Mouse (Mus musculus): Measurements from ENCODE around the gene Plekhd1. TPM values are rescaled to one million over a fixed set of nuclear protein-coding genes. Genes with fewer than 3 reads are reported as not detected.

Gene Plekhd1
- polyA plus RNA-seq, 1 experiment from 2014 or later = 0.15 TPM

DNA sequence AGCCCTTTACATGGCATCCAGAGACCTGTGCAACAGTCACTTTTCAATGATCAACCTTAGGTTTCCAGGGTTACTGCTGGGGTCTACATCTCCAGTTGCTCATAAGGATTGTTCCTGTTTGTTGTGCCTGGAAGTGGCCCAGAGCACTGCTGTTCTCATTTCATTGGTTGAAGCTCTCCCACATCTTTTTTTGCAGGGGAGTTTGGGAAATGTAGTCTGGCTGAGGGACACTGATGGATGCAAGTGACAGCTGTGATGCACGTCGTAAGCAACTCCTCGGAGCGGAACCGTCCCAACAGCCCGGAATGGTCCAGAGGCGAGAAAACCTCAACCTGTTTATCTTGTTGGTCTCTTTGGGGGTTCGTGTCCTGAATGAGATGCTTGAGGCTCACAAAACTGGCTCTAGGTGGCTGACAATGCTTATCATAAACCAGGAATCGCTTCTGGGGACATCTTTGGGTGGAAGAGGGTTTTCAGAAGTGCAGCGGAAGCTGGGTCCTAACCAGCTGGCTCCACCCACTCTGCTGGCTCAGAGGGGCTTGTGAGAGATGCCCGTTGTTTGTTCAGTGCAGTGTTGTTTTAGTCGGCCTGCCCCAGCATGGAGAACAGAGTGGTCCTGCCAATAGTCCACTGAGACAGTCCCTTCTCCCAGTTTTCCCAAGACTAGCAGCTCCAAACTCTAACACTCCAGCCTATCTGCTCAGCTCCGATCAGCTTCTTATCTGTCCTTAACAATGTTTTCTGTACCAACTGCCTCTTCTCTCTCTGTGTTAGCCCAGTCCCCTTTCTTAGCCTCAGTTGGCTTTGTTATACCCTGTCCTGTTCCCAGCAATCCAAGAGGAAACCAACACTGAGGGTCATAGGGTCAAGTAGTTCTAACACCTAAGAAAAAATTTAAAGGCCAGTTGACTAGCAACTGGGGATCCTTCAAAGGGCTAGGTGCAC, 42.4 kb downstream of the Plekhd1 start:
- Histone ChIP-seq H3K27ac (ENCODE audit: low read depth, low read length) (no peak overlapping the region), H3K4me1 (ENCODE audit: control insufficient read depth, insufficient read depth, low read length) (peaks cover 18% of the 10 kb centered on the region), H3K9ac (ENCODE audit: low read length) (0 out of 2 replicates have a peak overlapping the region, but pooled peaks have one; percentile 7), H3K4me2 (ENCODE audit: low read length) (no peak overlapping the region), H3K36me3 (ENCODE audit: control insufficient read depth, insufficient read depth, low read length) (no peaks in the 10 kb centered on the region), H3K27me3 (replicated peaks; ENCODE audit: control insufficient read depth, insufficient read depth, low read length) (no peaks in the 10 kb centered on the region), H3K9me3 (replicated peaks; ENCODE audit: control insufficient read depth, low read length) (no peaks in the 10 kb centered on the region), H3K4me3 (ENCODE audit: low read depth, low read length) (no peak overlapping the region)
- no peak for DNase-seq (ENCODE audit: low spot score)
- WGBS = 68% methylated on average over 13 of the region's 13 CpGs
- no peak for ATAC-seq

DNA sequence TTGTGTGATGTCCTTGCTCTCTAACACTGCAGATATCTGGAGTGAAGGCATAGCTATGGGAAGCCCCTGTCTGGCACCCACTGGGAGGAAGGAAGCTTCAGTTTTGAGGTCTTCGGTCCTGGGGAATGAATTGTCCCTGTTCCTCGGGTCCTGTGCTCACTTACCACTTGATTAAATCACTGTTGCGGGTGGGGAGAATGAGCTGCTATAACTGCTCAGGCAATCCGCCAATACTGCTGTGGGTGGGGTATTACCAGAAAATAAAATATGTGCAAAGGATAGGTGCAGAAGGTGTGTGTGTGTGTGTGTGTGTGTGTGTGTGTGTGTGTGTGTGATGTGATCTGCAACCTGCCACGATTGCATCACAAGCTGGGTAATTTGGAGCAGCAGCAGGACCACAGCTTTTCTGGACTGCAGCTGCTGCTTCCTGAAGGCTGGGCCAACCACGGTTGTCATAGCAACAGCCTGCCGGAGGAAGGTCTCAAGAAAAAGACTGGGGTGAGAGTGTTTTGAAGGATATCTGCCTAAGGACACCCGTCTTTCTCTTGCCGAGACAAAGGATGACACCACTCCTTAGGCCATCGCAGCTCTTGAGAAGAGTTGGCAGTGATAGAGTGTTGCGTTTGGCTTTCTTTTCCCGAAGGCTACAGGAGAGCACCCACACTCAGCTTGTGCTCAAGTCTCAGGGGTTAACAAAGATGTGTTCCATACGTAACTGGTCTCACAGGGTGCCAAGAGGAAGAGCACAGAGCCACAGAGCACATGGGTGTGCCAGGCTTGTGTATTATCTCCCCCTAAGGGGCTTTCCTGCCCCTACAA, 44.3 kb downstream of the Plekhd1 start:
- Histone ChIP-seq H3K27ac (ENCODE audit: low read depth, low read length) (peak overlapping the region; percentile 95), H3K9me3 (replicated peaks; ENCODE audit: control insufficient read depth, low read length) (no peaks in the 10 kb centered on the region), H3K4me1 (ENCODE audit: control insufficient read depth, insufficient read depth, low read length) (peaks cover 18% of the 10 kb centered on the region), H3K36me3 (ENCODE audit: control insufficient read depth, insufficient read depth, low read length) (no peaks in the 10 kb centered on the region), H3K4me2 (ENCODE audit: low read length) (peak overlapping the region; percentile 37), H3K27me3 (replicated peaks; ENCODE audit: control insufficient read depth, insufficient read depth, low read length) (no peaks in the 10 kb centered on the region), H3K9ac (ENCODE audit: low read length) (peak overlapping the region; percentile 54), H3K4me3 (ENCODE audit: low read depth, low read length) (no peak overlapping the region)
- WGBS = 8% methylated on average over 13 of the region's 13 CpGs
- ATAC-seq = peak; percentile 84
- peak; percentile 95 for DNase-seq (ENCODE audit: low spot score)

DNA sequence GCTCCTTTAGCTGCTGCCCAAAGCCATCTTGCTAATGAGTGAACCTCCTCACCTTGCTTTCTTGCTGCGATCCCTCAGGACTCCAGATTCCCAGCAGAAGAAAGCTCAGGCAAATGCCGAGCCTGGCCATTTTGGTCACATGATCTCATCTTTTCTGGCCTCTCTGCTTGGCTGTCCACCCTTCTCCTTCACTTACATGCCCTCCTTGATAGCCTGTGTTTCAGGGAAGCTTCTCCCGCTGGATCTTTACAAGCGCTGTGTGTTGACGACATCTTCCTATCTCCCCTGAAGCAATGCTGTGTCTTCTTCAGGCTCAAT, 44.9 kb downstream of the Plekhd1 start:
- Histone ChIP-seq H3K4me1 (ENCODE audit: control insufficient read depth, insufficient read depth, low read length) (peaks cover 18% of the 10 kb centered on the region), H3K27ac (ENCODE audit: low read depth, low read length) (peak overlapping the region; percentile 95), H3K36me3 (ENCODE audit: control insufficient read depth, insufficient read depth, low read length) (no peaks in the 10 kb centered on the region), H3K9me3 (replicated peaks; ENCODE audit: control insufficient read depth, low read length) (no peaks in the 10 kb centered on the region), H3K9ac (ENCODE audit: low read length) (0 out of 2 replicates have a peak overlapping the region, but pooled peaks have one; percentile 36), H3K27me3 (replicated peaks; ENCODE audit: control insufficient read depth, insufficient read depth, low read length) (no peaks in the 10 kb centered on the region), H3K4me2 (ENCODE audit: low read length) (peak overlapping the region; percentile 37), H3K4me3 (ENCODE audit: low read depth, low read length) (no peak overlapping the region)
- WGBS = 68% methylated on average over 5 of the region's 5 CpGs
- ATAC-seq (no peak), DNase-seq (ENCODE audit: low spot score) (no peak)

DNA sequence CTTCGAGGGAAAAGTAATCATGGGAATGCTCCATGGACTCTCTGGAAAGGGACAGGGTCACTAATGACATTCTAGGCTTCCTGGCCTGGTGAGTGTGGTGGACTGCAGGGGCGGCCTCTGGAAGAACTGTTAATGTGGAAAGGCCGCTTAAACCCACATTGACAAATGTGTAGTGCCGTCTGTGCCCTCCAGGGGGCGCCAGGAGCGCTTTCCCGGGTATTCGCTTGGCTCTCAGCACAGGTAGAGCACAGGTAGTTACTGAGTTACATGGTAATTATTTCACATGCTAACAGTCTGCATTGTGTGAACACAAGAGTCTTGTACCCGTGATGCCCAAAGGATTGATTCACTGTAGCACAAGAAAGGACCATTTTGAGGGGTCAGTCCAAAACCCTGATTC, 47.1 kb downstream of the Plekhd1 start:
- ATAC-seq (no peak), DNase-seq (ENCODE audit: low spot score) (no peak)
- H3K27ac ChIP-seq (ENCODE audit: low read depth, low read length) = no peak overlapping the region
- WGBS = 41% methylated on average over 9 of the region's 9 CpGs
- H3K27me3 ChIP-seq (replicated peaks; ENCODE audit: control insufficient read depth, insufficient read depth, low read length) = no peaks in the 10 kb centered on the region
- no peaks in the 10 kb centered on the region for H3K36me3 ChIP-seq (ENCODE audit: control insufficient read depth, insufficient read depth, low read length)
- H3K9me3 ChIP-seq (replicated peaks; ENCODE audit: control insufficient read depth, low read length) = no peaks in the 10 kb centered on the region
- no peak overlapping the region for H3K4me2 ChIP-seq (ENCODE audit: low read length)
- no peak overlapping the region for H3K4me3 ChIP-seq (ENCODE audit: low read depth, low read length)
- H3K4me1 ChIP-seq (ENCODE audit: control insufficient read depth, insufficient read depth, low read length) = peaks cover 18% of the 10 kb centered on the region
- H3K9ac ChIP-seq (ENCODE audit: low read length) = no peak overlapping the region

DNA sequence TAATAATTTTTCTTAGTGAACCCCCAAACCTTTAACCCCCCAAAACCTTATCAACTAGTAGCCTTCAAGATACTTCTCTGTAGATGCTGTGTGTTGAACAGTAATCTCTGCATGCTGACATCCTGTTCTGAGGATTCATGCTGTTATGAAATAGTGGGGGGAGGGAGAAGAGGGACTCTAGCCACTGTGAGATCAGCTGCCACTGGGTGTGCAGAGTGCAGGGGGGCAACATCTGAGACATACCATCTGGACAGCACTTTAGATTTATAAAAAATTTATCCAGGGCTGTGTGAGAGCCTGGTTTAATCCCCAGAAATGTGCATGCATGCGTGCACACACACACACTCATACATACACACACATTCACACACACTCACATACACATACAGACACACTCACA, 52.2 kb downstream of the Plekhd1 start:
- DNase-seq (ENCODE audit: low spot score) (no peak), ATAC-seq (no peak)
- H3K4me2 ChIP-seq (ENCODE audit: low read length) = no peak overlapping the region
- WGBS = 92% methylated on average over 1 of the region's 1 CpGs
- H3K9me3 ChIP-seq (replicated peaks; ENCODE audit: control insufficient read depth, low read length) = no peaks in the 10 kb centered on the region
- no peaks in the 10 kb centered on the region for H3K36me3 ChIP-seq (ENCODE audit: control insufficient read depth, insufficient read depth, low read length)
- H3K27ac ChIP-seq (ENCODE audit: low read depth, low read length) = no peak overlapping the region
- H3K4me3 ChIP-seq (ENCODE audit: low read depth, low read length) = no peak overlapping the region
- H3K9ac ChIP-seq (ENCODE audit: low read length) = no peak overlapping the region
- no peaks in the 10 kb centered on the region for H3K27me3 ChIP-seq (replicated peaks; ENCODE audit: control insufficient read depth, insufficient read depth, low read length)
- H3K4me1 ChIP-seq (ENCODE audit: control insufficient read depth, insufficient read depth, low read length) = peaks cover 6% of the 10 kb centered on the region

DNA sequence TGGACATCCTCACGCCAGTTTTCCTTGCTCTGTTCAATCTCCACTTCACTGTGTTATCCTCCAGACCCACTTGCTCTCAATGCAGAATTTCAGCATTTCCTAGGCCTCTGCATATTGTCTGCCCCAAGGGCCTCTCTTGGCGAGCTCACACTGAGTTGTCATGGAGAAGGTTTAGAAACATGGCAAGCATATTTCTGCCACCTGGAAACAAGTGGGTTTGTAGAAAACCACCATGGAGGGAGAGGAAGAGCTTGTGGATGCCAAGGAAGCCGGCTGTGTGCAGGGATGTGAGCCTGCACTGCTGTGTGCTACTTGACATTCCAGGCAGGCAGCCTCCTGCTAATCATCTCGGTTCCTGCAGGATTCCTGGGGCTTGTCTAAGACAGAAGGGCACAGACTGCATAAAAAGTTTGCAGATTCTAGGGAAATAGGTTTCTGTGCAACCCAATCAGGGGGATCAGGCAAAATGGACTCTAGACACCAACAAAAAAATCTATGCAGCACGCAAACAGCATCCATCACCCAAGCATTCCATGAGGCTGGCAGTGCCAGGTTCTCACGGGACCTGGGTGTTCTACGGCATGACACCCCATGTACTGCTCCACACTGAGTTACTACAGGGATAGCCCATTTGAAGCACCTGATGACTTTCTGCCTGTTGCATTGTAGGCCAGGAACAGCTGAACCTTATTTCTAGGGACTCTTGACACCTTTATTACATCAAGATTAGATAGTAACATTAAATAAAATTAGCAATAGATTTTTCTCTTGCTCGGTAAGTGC, 53.8 kb downstream of the Plekhd1 start:
- no peaks in the 10 kb centered on the region for H3K9me3 ChIP-seq (replicated peaks; ENCODE audit: control insufficient read depth, low read length)
- H3K27me3 ChIP-seq (replicated peaks; ENCODE audit: control insufficient read depth, insufficient read depth, low read length) = no peaks in the 10 kb centered on the region
- H3K27ac ChIP-seq (ENCODE audit: low read depth, low read length) = peak overlapping the region; percentile 49; the same call in 1 of the 2 replicates
- peak; percentile 81 for ATAC-seq
- no peak overlapping the region for H3K4me3 ChIP-seq (ENCODE audit: low read depth, low read length)
- 41% methylated on average over 8 of the region's 8 CpGs for WGBS
- peak; percentile 71 for DNase-seq (ENCODE audit: low spot score)
- no peaks in the 10 kb centered on the region for H3K36me3 ChIP-seq (ENCODE audit: control insufficient read depth, insufficient read depth, low read length)
- no peak overlapping the region for H3K4me2 ChIP-seq (ENCODE audit: low read length)
- no peak overlapping the region for H3K9ac ChIP-seq (ENCODE audit: low read length)
- H3K4me1 ChIP-seq (ENCODE audit: control insufficient read depth, insufficient read depth, low read length) = peaks cover 6% of the 10 kb centered on the region

DNA sequence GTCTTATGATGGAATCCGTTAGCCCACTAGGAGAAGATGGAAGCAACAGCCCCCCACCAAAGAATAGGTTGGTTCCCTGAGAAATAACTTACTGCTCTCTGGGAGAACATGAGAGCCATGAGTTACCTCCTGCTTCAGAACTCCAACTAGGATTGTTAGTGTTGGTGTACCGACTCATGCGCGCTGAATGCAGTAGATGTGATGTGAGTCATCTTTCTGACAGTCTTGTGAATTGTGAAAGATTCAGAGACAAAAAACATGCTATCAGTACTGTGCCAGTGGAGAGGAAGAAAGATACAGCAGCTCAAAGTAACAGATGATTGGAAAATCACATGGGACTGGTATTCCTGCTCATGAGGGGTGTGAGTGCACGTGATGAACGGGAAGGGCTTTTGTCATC, 59.2 kb downstream of the Plekhd1 start:
- DNase-seq (ENCODE audit: low spot score) = no peak
- ATAC-seq = no peak
- H3K4me3 ChIP-seq (ENCODE audit: low read depth, low read length) = no peak overlapping the region
- H3K9ac ChIP-seq (ENCODE audit: low read length) = no peak overlapping the region
- H3K9me3 ChIP-seq (replicated peaks; ENCODE audit: control insufficient read depth, low read length) = peaks cover 12% of the 10 kb centered on the region
- peaks cover 33% of the 10 kb centered on the region for H3K36me3 ChIP-seq (ENCODE audit: control insufficient read depth, insufficient read depth, low read length)
- 94% methylated on average over 6 of the region's 6 CpGs for WGBS
- no peak overlapping the region for H3K27ac ChIP-seq (ENCODE audit: low read depth, low read length)
- no peaks in the 10 kb centered on the region for H3K27me3 ChIP-seq (replicated peaks; ENCODE audit: control insufficient read depth, insufficient read depth, low read length)
- H3K4me1 ChIP-seq (ENCODE audit: control insufficient read depth, insufficient read depth, low read length) = peaks cover under 1% of the 10 kb centered on the region
- no peak overlapping the region for H3K4me2 ChIP-seq (ENCODE audit: low read length)

DNA sequence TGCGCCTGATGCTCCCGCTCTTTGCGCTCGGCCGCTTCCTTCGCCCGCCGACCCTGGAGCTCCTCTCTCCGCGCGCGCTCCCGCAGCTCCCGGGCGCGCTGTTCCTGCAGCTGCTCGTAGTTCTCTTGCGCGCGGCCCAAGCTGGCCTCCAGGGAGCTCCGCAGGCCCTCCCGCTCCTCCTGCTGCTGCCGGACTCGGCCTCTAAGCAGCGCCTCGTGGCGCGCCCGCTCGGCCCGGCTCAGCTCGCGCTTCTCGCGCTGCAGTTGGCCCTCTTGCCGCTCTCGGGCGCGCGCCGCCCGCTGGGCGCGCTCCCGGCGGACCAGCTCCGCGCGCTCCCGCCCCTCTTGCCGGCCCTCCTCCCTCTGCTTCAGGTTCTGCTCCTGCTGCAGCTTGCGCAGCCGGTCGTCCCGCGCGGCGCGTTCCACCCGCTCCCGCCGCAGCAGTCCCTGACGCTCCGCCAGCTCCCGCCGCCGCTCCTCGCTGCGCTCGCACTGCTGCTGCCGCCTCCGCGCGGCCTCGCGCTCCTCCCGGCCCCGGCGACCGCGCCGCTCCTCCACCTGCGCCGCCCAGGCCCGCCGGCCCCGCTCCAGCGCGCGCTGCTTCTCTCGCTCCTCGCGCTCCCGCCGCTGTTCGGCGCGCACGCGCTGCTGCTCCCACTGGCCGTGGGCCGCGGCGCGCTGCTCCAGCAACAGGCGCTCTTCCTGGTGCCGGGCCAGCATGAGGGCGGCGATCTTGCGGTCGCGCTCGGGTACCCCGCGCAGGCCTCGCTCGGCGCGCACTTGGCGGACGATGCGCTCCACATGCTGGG, 65.6 kb downstream of the Plekhd1 start:
- peaks cover 5% of the 10 kb centered on the region for H3K4me1 ChIP-seq (ENCODE audit: control insufficient read depth, insufficient read depth, low read length)
- peak overlapping the region; percentile 66 for H3K4me2 ChIP-seq (ENCODE audit: low read length)
- no peak overlapping the region for H3K9ac ChIP-seq (ENCODE audit: low read length)
- peak overlapping the region; percentile 57 for H3K4me3 ChIP-seq (ENCODE audit: low read depth, low read length)
- H3K27ac ChIP-seq (ENCODE audit: low read depth, low read length) = no peak overlapping the region
- H3K27me3 ChIP-seq (replicated peaks; ENCODE audit: control insufficient read depth, insufficient read depth, low read length) = no peaks in the 10 kb centered on the region
- DNase-seq (ENCODE audit: low spot score) = no peak
- no peak for ATAC-seq
- H3K36me3 ChIP-seq (ENCODE audit: control insufficient read depth, insufficient read depth, low read length) = peaks cover 58% of the 10 kb centered on the region
- peaks cover 38% of the 10 kb centered on the region for H3K9me3 ChIP-seq (replicated peaks; ENCODE audit: control insufficient read depth, low read length)
- WGBS = 50% methylated on average over 117 of the region's 122 CpGs
